Mouse (Mus musculus) C2C12 (cell line): Measurements from ENCODE around the gene Rac2.

Source experiments
- CEBPB ChIP-seq: IDR thresholded peaks from one replicate; pipeline ENCODE4 v1.6.1; 2011; ENCODE audit warnings: low read depth, mild to moderate bottlenecking, control low read depth, moderate library complexity
- CTCF ChIP-seq: IDR thresholded peaks from one replicate; pipeline ENCODE4 v1.5.1; 2011; ENCODE audit not compliant: control insufficient read depth, insufficient read depth, insufficient read length
- FOSL1 ChIP-seq: IDR thresholded peaks from one replicate; pipeline ENCODE4 v1.8.0; 2011; ENCODE audit warnings: mild to moderate bottlenecking, low read length; ENCODE audit not compliant: poor library complexity, insufficient read depth, severe bottlenecking
- MAX ChIP-seq: IDR thresholded peaks from one replicate; pipeline ENCODE4 v1.6.1; 2011; ENCODE audit warnings: mild to moderate bottlenecking, control low read depth
- MYOD1 ChIP-seq: IDR thresholded peaks from one replicate; pipeline ENCODE4 v1.6.1; 2011; ENCODE audit warnings: low read depth; ENCODE audit not compliant: control insufficient read depth, insufficient read length
- MYOG ChIP-seq: IDR thresholded peaks from one replicate; pipeline ENCODE4 v1.6.1; 2011; ENCODE audit not compliant: control insufficient read depth, insufficient read length; ENCODE audit errors: extremely low read depth
- USF1 ChIP-seq: IDR thresholded peaks from one replicate; pipeline ENCODE4 v1.6.1; 2011; ENCODE audit warnings: low read depth, mild to moderate bottlenecking, control low read depth, moderate library complexity

GRCm38 (mm10) chr15:78513019-78513418, 59.6 kb downstream of the Rac2 start:
- TF ChIP-seq CTCF (no peak), MAX (no peak), MYOD1 (no peak), USF1 (no peak), FOSL1 (no peak), MYOG (no peak), CEBPB (no peak)
